20 mouse cellular contexts compared by ENCODE assay signal in the genomic region with DNA sequence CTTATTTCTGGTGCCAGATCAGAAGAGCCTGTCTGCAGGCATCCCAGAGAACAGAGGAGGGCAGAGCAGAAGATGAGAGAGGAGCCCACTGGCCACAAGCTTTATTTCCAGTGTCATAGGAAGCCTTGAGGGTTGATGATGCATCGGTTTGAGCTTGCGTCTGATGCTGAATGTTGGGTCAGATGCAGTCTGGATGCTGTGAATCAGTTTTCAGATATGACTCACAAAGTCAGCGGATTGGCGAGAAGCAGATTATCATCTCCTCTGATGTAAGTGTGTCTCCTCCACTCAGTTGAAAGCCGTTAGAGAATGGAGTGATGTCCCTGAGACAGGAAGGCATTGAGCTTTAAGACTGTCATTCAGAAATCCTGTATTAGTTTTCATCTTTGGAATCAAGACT.
DNase-seq lines count a peak whose midpoint lies in the region; TF ChIP-seq lines count a peak whose summit lies in the region.
"Had no signal": no experiment of that assay in that cellular context is flagged by ENCODE, and none has a peak within 500 bp of the region (broad histone marks: within the 10 kb centered on the region; RNA-seq: fewer than 3 reads in every experiment).

No protein-coding gene starts in this region.

- WGBS in kidney, adult 2 months = 91% methylated on average over 5 of the region's 5 CpGs

- H3K27me3 ChIP-seq in kidney, adult 2 months (replicated peaks; ENCODE audit: control insufficient read depth, insufficient read depth, low read length) = no peaks in the 10 kb centered on the region
- H3K27me3 ChIP-seq: embryonic facial prominence, embryonic 12.5 days; embryonic facial prominence, embryonic 15.5 days; hindbrain, embryonic 12.5 days; hindbrain, embryonic 15.5 days had no signal

- DNase-seq in frontal cortex, postnatal 36 days (ENCODE audit: low spot score in 2 of 2) = peak; percentile 13 to 17
- no peak for DNase-seq in frontal cortex, postnatal 25 days (ENCODE audit: low spot score in 2 of 2)
- DNase-seq in left cerebral cortex, adult 18-20 months (ENCODE audit: low spot score in 2 of 2) = peak; percentile 4 to 9
- DNase-seq in left cerebral cortex, postnatal 10 days (ENCODE audit: extremely low spot score in 1 of 2, low spot score in 2 of 2) = no peak
- peak; percentile 13 to 16 for DNase-seq in right cerebral cortex, adult 2 months (ENCODE audit: low spot score in 2 of 2)
- no peak for DNase-seq in right cerebral cortex, postnatal 4 days
- no peak for DNase-seq in kidney, adult 2 months
- DNase-seq: adrenal gland, adult 8-10 months; adrenal gland, postnatal 25 days; cerebellum, adult 18-20 months; cerebellum, adult 9-10 months; cerebellum, postnatal 25 days; forebrain, postnatal 0 days; gastrocnemius, adult 2 months; gastrocnemius, postnatal 14 days; heart, adult 11 months had no signal

- no peak for TF ChIP-seq CTCF in kidney, adult 2 months (conservative IDR thresholded peaks at IDR 0.05; ENCODE audit: insufficient read depth, insufficient read length, low read depth, low read length)

- H3K4me1 ChIP-seq in kidney, adult 2 months (ENCODE audit: control insufficient read depth, insufficient read depth, low read length) = no peaks in the 10 kb centered on the region
- H3K4me1 ChIP-seq: embryonic facial prominence, embryonic 12.5 days; embryonic facial prominence, embryonic 15.5 days; hindbrain, embryonic 12.5 days; hindbrain, embryonic 15.5 days had no signal

- no peak overlapping the region for H3K27ac ChIP-seq in kidney, adult 2 months (ENCODE audit: insufficient read depth, low read depth, low read length)
- H3K27ac ChIP-seq: embryonic facial prominence, embryonic 12.5 days; embryonic facial prominence, embryonic 15.5 days; gastrocnemius, adult 2 months; hindbrain, embryonic 12.5 days; hindbrain, embryonic 15.5 days had no signal

- no peak for TF ChIP-seq POLR2A in kidney, adult 2 months (IDR thresholded peaks at IDR 0.05; ENCODE audit: low read depth, low read length)

- intact Hi-C loops in left cerebral cortex, postnatal 10 days (cut with DNase I) = no loop called here

- H3K4me3 ChIP-seq in kidney, adult 2 months (ENCODE audit: insufficient read depth, low read depth, low read length) = no peak overlapping the region
- H3K4me3 ChIP-seq: embryonic facial prominence, embryonic 12.5 days; embryonic facial prominence, embryonic 15.5 days; gastrocnemius, adult 2 months; hindbrain, embryonic 12.5 days; hindbrain, embryonic 15.5 days had no signal

- no peaks in the 10 kb centered on the region for H3K36me3 ChIP-seq in kidney, adult 2 months (ENCODE audit: control insufficient read depth, insufficient read depth, low read length)
- H3K36me3 ChIP-seq: embryonic facial prominence, embryonic 12.5 days; embryonic facial prominence, embryonic 15.5 days; hindbrain, embryonic 12.5 days; hindbrain, embryonic 15.5 days had no signal

Comparison
In these comparisons a context has a peak if more than half of its experiments do, and no peak if none do; other contexts are left out.
1. DNase-seq: peak in frontal cortex, postnatal 36 days (2 of 2), left cerebral cortex, adult 18-20 months (2 of 2) and right cerebral cortex, adult 2 months (2 of 2); none in frontal cortex, postnatal 25 days (0 of 2), left cerebral cortex, postnatal 10 days (0 of 2), right cerebral cortex, postnatal 4 days (single experiment) and kidney, adult 2 months (single experiment).